Mouse (Mus musculus) bone marrow macrophage, adult 2 months (primary cell): Measurements from ENCODE around the gene Prpf4.

ENCODE experiments used
- CTCF ChIP-seq: IDR thresholded peaks from 2 replicates; pipeline ENCODE4 v1.5.1; 2012; ENCODE audit warnings: low read depth, mild to moderate bottlenecking, low read length, moderate library complexity
- POLR2A ChIP-seq: IDR thresholded peaks from 2 replicates; pipeline ENCODE4 v1.6.1; 2012; ENCODE audit warnings: mild to moderate bottlenecking, low read depth, low read length, borderline replicate concordance

DNA sequence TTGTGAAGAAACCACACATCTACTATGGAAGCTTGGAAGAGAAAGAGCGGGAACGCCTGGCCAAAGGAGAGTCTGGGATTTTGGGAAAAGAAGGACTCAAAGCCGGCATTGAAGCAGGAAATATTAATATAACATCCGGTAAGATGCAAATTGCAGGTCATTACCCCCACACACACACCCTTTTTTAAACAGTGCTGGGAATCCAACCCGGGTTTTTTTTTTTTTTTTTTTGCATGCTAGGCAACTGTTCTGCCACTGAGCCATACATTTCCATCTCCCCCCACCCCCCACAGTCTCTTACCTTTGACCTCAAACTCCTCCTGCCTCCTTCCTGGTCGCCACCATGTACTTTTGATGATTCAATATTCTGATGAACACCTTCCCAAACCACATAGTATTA is 1.0 kb downstream of the Prpf4 start:
- TF ChIP-seq CTCF (no peak), POLR2A (no peak)
